Mouse (Mus musculus) ES-Bruce4 (cell line): ENCODE measurements around the gene BC004004.

Experiments used
- CTCF ChIP-seq: IDR thresholded peaks from one replicate; pipeline ENCODE4 v1.8.1; 2011; ENCODE audit warnings: low read depth, low read length
- EP300 ChIP-seq: IDR thresholded peaks from 2 replicates; pipeline ENCODE4 v1.6.1; 2011; ENCODE audit warnings: low read depth, low read length; ENCODE audit not compliant: insufficient read depth
- POLR2A ChIP-seq: IDR thresholded peaks from one replicate; pipeline ENCODE4 v1.8.1; 2011; ENCODE audit warnings: low read length; ENCODE audit not compliant: insufficient read depth

DNA sequence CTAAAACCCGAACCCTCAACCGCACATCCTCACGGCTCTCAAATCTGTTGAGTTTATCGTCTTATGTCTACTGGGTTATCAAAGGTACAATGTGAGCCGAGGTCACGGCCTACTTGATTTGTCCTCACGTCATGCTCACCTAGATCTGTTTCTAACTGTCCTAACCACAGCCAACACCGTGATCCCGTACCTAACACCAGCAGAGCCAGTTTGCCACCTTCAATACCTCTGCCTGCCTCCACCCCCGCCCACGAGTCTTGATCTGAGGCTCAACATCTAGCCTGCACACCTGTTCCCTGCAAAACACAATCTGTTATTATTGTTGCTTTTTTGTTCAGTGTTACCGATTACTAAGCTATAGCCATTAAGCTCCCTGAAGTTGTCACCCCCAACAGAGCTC, 76.7 kb downstream of the BC004004 start:
- TF ChIP-seq CTCF (no peak), EP300 (no peak), POLR2A (no peak)
